Mouse (Mus musculus): Measurements from ENCODE around the gene Mthfsd. TPM values are rescaled to one million over a fixed set of nuclear protein-coding genes. Genes with fewer than 3 reads are reported as not detected.

Gene Mthfsd
- polyA plus RNA-seq, 1 experiment from 2014 or later: 65.5 TPM

- Histone ChIP-seq H3K4me2 (peak overlapping the region; percentile 36), H3K27ac (no peak overlapping the region), H3K4me3 (replicated peaks) (no peak overlapping the region), H3K27me3 (peaks cover 53% of the 10 kb centered on the region), H3K9ac (no peak overlapping the region), H3K9me3 (replicated peaks) (no peaks in the 10 kb centered on the region), H3K4me1 (peaks cover 11% of the 10 kb centered on the region), H3K36me3 (no peaks in the 10 kb centered on the region)
- 26% methylated on average over 19 of the region's 19 CpGs for WGBS
- ATAC-seq (replicated peaks; ENCODE audit: low FRiP score): no peak
Measured at GRCm38 (mm10) chr8:121043719-121044440, 64.3 kb downstream of the Mthfsd start.

Small RNA genes within 50 kb of the gene (microRNA-seq; reads per million reads assigned to microRNA genes)
- gene Gm27530: not detected

Other genes with a start within 250 kb of the Mthfsd start
- 1.6 and 5.2 TPM in 2 replicates for gene Foxf1, start 24.0 kb downstream of the Mthfsd start, polyA plus RNA-seq (2015; fragmentation: Nextera tagmentation; extraction: Ambion mirVana)
- gene Foxc2, start 7.8 kb upstream of the Mthfsd start, polyA plus RNA-seq (2015; fragmentation: Nextera tagmentation; extraction: Ambion mirVana): 40.8 and 42.3 TPM in 2 replicates
- gene Foxl1, start 19.5 kb upstream of the Mthfsd start, polyA plus RNA-seq (2015; fragmentation: Nextera tagmentation; extraction: Ambion mirVana): 6.7 and 6.9 TPM in 2 replicates